Mouse (Mus musculus) forebrain, embryonic 13.5 days (tissue): ENCODE measurements around the gene 4930402K13Rik. TPM values are rescaled to one million over a fixed set of nuclear protein-coding genes. Genes with fewer than 3 reads are reported as not detected.
"Not testable (repeated sequence)": the region's sequence is repeated elsewhere in the genome, so short reads cannot be mapped to it uniquely, and the experiment has no call there.

ENCODE experiments used
- ATAC-seq: fragments of 200-750 bp; cut with Nextera tagmentation; 2 replicates; pipeline ENCODE4 v1.8.0; 2017
- H3K27ac ChIP-seq: fragments of 300-500 bp; sonication (generic); 2 replicates; pipeline ENCODE4 v1.5.1; 2015; ENCODE audit warnings: inconsistent platforms, mild to moderate bottlenecking, moderate library complexity
- H3K27me3 ChIP-seq: fragments of 300-500 bp; sonication (generic); 2 replicates; pipeline ENCODE4 v1.6.1; 2015; ENCODE audit warnings: mild to moderate bottlenecking, inconsistent platforms
- H3K36me3 ChIP-seq: fragments of 300-500 bp; sonication (generic); 2 replicates; pipeline ENCODE4 v1.6.1; 2015; ENCODE audit warnings: mild to moderate bottlenecking, inconsistent platforms; ENCODE audit not compliant: poor library complexity, severe bottlenecking
- H3K4me1 ChIP-seq: fragments of 300-500 bp; sonication (generic); 2 replicates; pipeline ENCODE4 v1.6.1; 2015; ENCODE audit warnings: inconsistent platforms
- H3K4me2 ChIP-seq: fragments of 300-500 bp; sonication (generic); 2 replicates; pipeline ENCODE4 v1.6.1; 2015; ENCODE audit warnings: inconsistent platforms, mild to moderate bottlenecking, moderate library complexity
- H3K4me3 ChIP-seq: fragments of 300-500 bp; sonication (generic); 2 replicates; pipeline ENCODE4 v1.5.1; 2015; ENCODE audit warnings: mild to moderate bottlenecking, inconsistent platforms
- H3K9ac ChIP-seq: fragments of 300-500 bp; sonication (generic); 2 replicates; pipeline ENCODE4 v1.6.1; 2015; ENCODE audit warnings: mild to moderate bottlenecking, inconsistent platforms
- H3K9me3 ChIP-seq: fragments of 300-500 bp; sonication (generic); replicated peaks from 2 replicates; pipeline ENCODE4 v1.6.1; 2016; ENCODE audit warnings: inconsistent platforms
- WGBS: fragments of 180-500 bp; shearing (Covaris S2); methylation state at CpG from one replicate; pipeline ENCODE4 v1.1.7; 2015; 5-methylcytosine and 5-hydroxymethylcytosine counted together
- polyA plus RNA-seq: library from polyadenylated mRNA; unstranded; fragments of >200 nt; fragmentation: Nextera tagmentation; extraction: Ambion mirVana; gene quantifications from 2 replicates; pipeline ENCODE4 v1.2.1, GENCODE M21; 2015

Gene 4930402K13Rik
- not detected in 2 replicates for polyA plus RNA-seq

GRCm38 (mm10) chrX:9104262-9104661, at the start of gene 4930402K13Rik:
Gene 4930402K13Rik (plus strand): TSS chrX:9104562.
- no peak within 1 kb of the TSS for H3K4me2 ChIP-seq
- no peaks in the 10 kb centered on the region for H3K9me3 ChIP-seq
- no peak for ATAC-seq
- H3K36me3 ChIP-seq = no peaks in the 10 kb centered on the region
- H3K4me1 ChIP-seq = no peaks in the 10 kb centered on the region
- no peaks in the 10 kb centered on the region for H3K27me3 ChIP-seq
- 82% methylated on average over 6 of the region's 6 CpGs for WGBS
- H3K4me3 ChIP-seq = no peak within 1 kb of the TSS
- no peak within 1 kb of the TSS for H3K27ac ChIP-seq
- H3K9ac ChIP-seq = no peak within 1 kb of the TSS

GRCm38 (mm10) chrX:9060952-9061351, 43.4 kb upstream of the 4930402K13Rik start:
- WGBS = 25% methylated on average over 9 of the region's 9 CpGs
- not testable (repeated sequence) for H3K4me3 ChIP-seq, H3K27me3 ChIP-seq, H3K9ac ChIP-seq, H3K9me3 ChIP-seq, ATAC-seq, H3K27ac ChIP-seq, H3K4me1 ChIP-seq, H3K4me2 ChIP-seq, H3K36me3 ChIP-seq

- no peaks in the 10 kb centered on the region for H3K27me3 ChIP-seq
- WGBS = 83% methylated on average over 4 of the region's 4 CpGs
- no peak for ATAC-seq
Measured at GRCm38 (mm10) chrX:9062101-9062500, 42.3 kb upstream of the 4930402K13Rik start.

GRCm38 (mm10) chrX:9062715-9063114, 41.6 kb upstream of the 4930402K13Rik start, which contains the start of gene Fthl17f:
Gene Fthl17f (plus strand): TSS chrX:9063015.
- not testable (repeated sequence) for H3K27me3 ChIP-seq, H3K4me1 ChIP-seq, H3K27ac ChIP-seq, ATAC-seq, H3K4me3 ChIP-seq, H3K9me3 ChIP-seq, H3K4me2 ChIP-seq, H3K36me3 ChIP-seq, H3K9ac ChIP-seq
- 94% methylated on average over 11 of the region's 11 CpGs for WGBS

More at GRCm38 (mm10) chrX:9062101-9062500, 42.3 kb upstream of the 4930402K13Rik start:
- Histone ChIP-seq H3K4me3 (no peak overlapping the region), H3K9ac (no peak overlapping the region), H3K27ac (no peak overlapping the region), H3K4me1 (no peaks in the 10 kb centered on the region), H3K36me3 (no peaks in the 10 kb centered on the region), H3K9me3 (no peaks in the 10 kb centered on the region), H3K4me2 (no peak overlapping the region)

- ATAC-seq = peak; percentile 74
- H3K36me3 ChIP-seq, H3K27me3 ChIP-seq, H3K27ac ChIP-seq, H3K9ac ChIP-seq, H3K4me3 ChIP-seq, H3K9me3 ChIP-seq, H3K4me1 ChIP-seq, H3K4me2 ChIP-seq: not testable (repeated sequence)
- WGBS = 32% methylated on average over 10 of the region's 10 CpGs
Measured at GRCm38 (mm10) chrX:9077699-9078098, 26.7 kb upstream of the 4930402K13Rik start.

- H3K4me1 ChIP-seq, H3K27me3 ChIP-seq, H3K27ac ChIP-seq, H3K4me3 ChIP-seq, H3K9ac ChIP-seq, ATAC-seq, H3K4me2 ChIP-seq, H3K36me3 ChIP-seq, H3K9me3 ChIP-seq: not testable (repeated sequence)
Measured at GRCm38 (mm10) chrX:9095066-9095465, 9.3 kb upstream of the 4930402K13Rik start.

GRCm38 (mm10) chrX:9110381-9110780, 6.0 kb downstream of the 4930402K13Rik start:
- Histone ChIP-seq H3K9me3 (no peaks in the 10 kb centered on the region), H3K27me3 (no peaks in the 10 kb centered on the region), H3K27ac (no peak overlapping the region), H3K4me3 (no peak overlapping the region), H3K4me2 (no peak overlapping the region), H3K9ac (no peak overlapping the region), H3K36me3 (no peaks in the 10 kb centered on the region), H3K4me1 (no peaks in the 10 kb centered on the region)
- 60% methylated on average over 2 of the region's 2 CpGs for WGBS
- no peak for ATAC-seq

GRCm38 (mm10) chrX:9124928-9125327, 20.6 kb downstream of the 4930402K13Rik start:
- no peak for ATAC-seq
- no peak overlapping the region for H3K27ac ChIP-seq
- H3K4me1 ChIP-seq = no peaks in the 10 kb centered on the region
- H3K4me3 ChIP-seq = no peak overlapping the region
- 68% methylated on average over 4 of the region's 4 CpGs for WGBS
- no peak overlapping the region for H3K9ac ChIP-seq
- H3K27me3 ChIP-seq = no peaks in the 10 kb centered on the region
- no peaks in the 10 kb centered on the region for H3K36me3 ChIP-seq
- H3K4me2 ChIP-seq = no peak overlapping the region
- H3K9me3 ChIP-seq = no peaks in the 10 kb centered on the region

- no peak overlapping the region for H3K27ac ChIP-seq
- no peak overlapping the region for H3K9ac ChIP-seq
- H3K36me3 ChIP-seq = no peaks in the 10 kb centered on the region
- 40% methylated on average over 7 of the region's 7 CpGs for WGBS
- H3K4me2 ChIP-seq = no peak overlapping the region
- no peak overlapping the region for H3K4me3 ChIP-seq
- no peaks in the 10 kb centered on the region for H3K27me3 ChIP-seq
- 0 out of 2 replicates have a peak, but pooled peaks have one; percentile 45 for ATAC-seq
- H3K4me1 ChIP-seq = no peaks in the 10 kb centered on the region
- no peaks in the 10 kb centered on the region for H3K9me3 ChIP-seq
Measured at GRCm38 (mm10) chrX:9128317-9128831, 24.0 kb downstream of the 4930402K13Rik start.

- no peaks in the 10 kb centered on the region for H3K4me1 ChIP-seq
- no peak overlapping the region for H3K4me3 ChIP-seq
- no peak overlapping the region for H3K27ac ChIP-seq
- H3K36me3 ChIP-seq = no peaks in the 10 kb centered on the region
- H3K9ac ChIP-seq = no peak overlapping the region
- H3K4me2 ChIP-seq = no peak overlapping the region
- no peaks in the 10 kb centered on the region for H3K27me3 ChIP-seq
- no peaks in the 10 kb centered on the region for H3K9me3 ChIP-seq
- no peak for ATAC-seq
- WGBS = 83% methylated on average over 4 of the region's 4 CpGs
Measured at GRCm38 (mm10) chrX:9139290-9139948, 35.1 kb downstream of the 4930402K13Rik start.

- WGBS = 38% methylated on average over 2 of the region's 2 CpGs
Measured at GRCm38 (mm10) chrX:9142669-9143068, 38.3 kb downstream of the 4930402K13Rik start.

More at GRCm38 (mm10) chrX:9142669-9143068, 38.3 kb downstream of the 4930402K13Rik start:
- no peak overlapping the region for H3K9ac ChIP-seq
- no peak overlapping the region for H3K4me3 ChIP-seq
- H3K36me3 ChIP-seq = no peaks in the 10 kb centered on the region
- no peaks in the 10 kb centered on the region for H3K9me3 ChIP-seq
- ATAC-seq = no peak
- H3K27ac ChIP-seq = no peak overlapping the region
- no peaks in the 10 kb centered on the region for H3K27me3 ChIP-seq
- H3K4me2 ChIP-seq = no peak overlapping the region
- no peaks in the 10 kb centered on the region for H3K4me1 ChIP-seq
